In the genomic region with DNA sequence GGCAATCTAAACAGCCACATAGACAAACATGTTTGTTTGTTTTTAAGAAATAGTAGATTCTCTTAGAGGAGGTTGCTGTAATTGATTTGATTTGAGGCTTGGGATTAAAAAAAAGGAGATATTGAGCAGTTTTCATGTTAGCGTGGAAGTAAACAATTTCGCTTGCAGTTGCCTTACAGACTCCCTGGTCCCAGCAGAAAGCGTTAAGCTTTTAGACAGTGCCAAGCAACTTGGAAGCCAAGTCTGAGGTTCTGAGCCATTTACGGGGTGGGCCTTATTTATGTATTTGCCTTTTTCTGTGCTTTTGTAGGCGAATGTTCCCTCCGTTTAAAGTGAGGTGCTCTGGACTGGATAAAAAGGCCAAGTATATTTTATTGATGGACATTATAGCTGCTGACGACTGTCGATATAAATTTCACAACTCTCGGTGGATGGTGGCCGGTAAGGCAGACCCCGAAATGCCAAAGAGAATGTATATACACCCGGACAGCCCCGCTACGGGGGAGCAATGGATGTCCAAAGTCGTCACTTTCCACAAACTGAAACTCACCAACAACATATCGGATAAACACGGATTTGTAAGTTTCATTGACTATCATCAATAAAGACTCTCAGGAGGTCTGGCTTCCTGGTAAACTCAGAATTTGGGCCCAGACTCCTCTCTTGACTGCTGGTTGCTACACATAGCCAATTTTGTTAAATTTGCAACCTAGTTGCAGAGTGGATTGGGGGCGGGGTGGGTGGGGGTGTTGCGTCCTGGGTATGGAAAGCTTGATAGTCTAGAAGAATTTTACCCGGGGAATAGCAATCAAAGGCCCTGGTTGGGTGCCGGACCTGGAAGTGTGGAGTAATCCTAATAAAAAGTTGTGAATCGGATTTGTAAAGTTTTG, we compare ENCODE assay signal across 10 mouse cellular contexts. TPM values are rescaled to one million over a fixed set of nuclear protein-coding genes. Genes with fewer than 3 reads are reported as not detected.
DNase-seq lines count a peak whose midpoint lies in the region; ATAC-seq and TF ChIP-seq lines count a peak whose summit lies in the region.
"Had no signal": no experiment of that assay in that cellular context is flagged by ENCODE, and none has a peak within 500 bp of the region (broad histone marks: within the 10 kb centered on the region; RNA-seq: fewer than 3 reads in every experiment).

No protein-coding gene starts in this region.

- peak overlapping the region; percentile 91; the same call in 1 of the 2 replicates for H3K27ac ChIP-seq in kidney, postnatal 0 days
- H3K27ac ChIP-seq in hindbrain, embryonic 12.5 days = no peak overlapping the region

- H3K36me3 ChIP-seq in kidney, postnatal 0 days (ENCODE audit: insufficient read depth, low read length) = peaks cover 3% of the 10 kb centered on the region; the same call in 1 of the 2 replicates
- H3K36me3 ChIP-seq in hindbrain, embryonic 12.5 days = no peaks in the 10 kb centered on the region
- H3K36me3 ChIP-seq in myocyte (ENCODE audit: control insufficient read depth, insufficient read depth) = peaks cover 5% of the 10 kb centered on the region

- ATAC-seq in kidney, postnatal 0 days (replicated peaks; ENCODE audit: low FRiP score, low read depth) = no peak
- no peak for ATAC-seq in hindbrain, embryonic 12.5 days (ENCODE audit: low FRiP score)
- ATAC-seq in megakaryocyte-erythroid progenitor cell, adult 5-6 weeks (replicated peaks; ENCODE audit: low FRiP score, low TSS enrichment, poor library complexity, severe bottlenecking) = no peak
- ATAC-seq: midbrain, embryonic 16.5 days had no signal

- H3K9ac ChIP-seq in kidney, postnatal 0 days (ENCODE audit: low read depth, low read length) = peak overlapping the region; percentile 79
- no peak overlapping the region for H3K9ac ChIP-seq in hindbrain, embryonic 12.5 days

- H3K4me2 ChIP-seq in kidney, postnatal 0 days (ENCODE audit: low read length) = peak overlapping the region; percentile 71
- no peak overlapping the region for H3K4me2 ChIP-seq in hindbrain, embryonic 12.5 days (replicated peaks)
- H3K4me2 ChIP-seq in myocyte (ENCODE audit: low read depth) = peak overlapping the region; percentile 88

- 22% methylated on average over 22 of the region's 22 CpGs for WGBS in kidney, postnatal 0 days
- 5% methylated on average over 22 of the region's 22 CpGs for WGBS in hindbrain, embryonic 12.5 days

- peaks cover 39% of the 10 kb centered on the region for H3K27me3 ChIP-seq in kidney, postnatal 0 days (ENCODE audit: insufficient read depth, low read length)
- peaks cover 92% of the 10 kb centered on the region for H3K27me3 ChIP-seq in hindbrain, embryonic 12.5 days
- H3K27me3 ChIP-seq in myocyte (ENCODE audit: control insufficient read depth, insufficient read depth, insufficient read length) = no peaks in the 10 kb centered on the region

- no peak for TF ChIP-seq POLR2A in myocyte (IDR thresholded peaks at IDR 0.05; ENCODE audit: insufficient read length, low read depth)

- no peak for DNase-seq in kidney, postnatal 0 days (ENCODE audit: low spot score)
- no peak for DNase-seq in kidney, postnatal 4 days
- peak; percentile 38 for DNase-seq in embryo, embryonic 9.5 days (ENCODE audit: extremely low spot score)
- DNase-seq in ovary, postnatal 14 days (ENCODE audit: low spot score) = no peak
- DNase-seq: kidney, adult 11 months; spleen, adult 18-20 months had no signal

- peaks cover 30% of the 10 kb centered on the region for H3K79me2 ChIP-seq in myocyte (ENCODE audit: control insufficient read depth, insufficient read depth)

- no peak for TF ChIP-seq CTCF in kidney, postnatal 0 days (IDR thresholded peaks at IDR 0.05; ENCODE audit: low read depth)

- peak overlapping the region; percentile 65 for H3K4me3 ChIP-seq in kidney, postnatal 0 days (replicated peaks; ENCODE audit: low read depth, low read length)
- peak overlapping the region; percentile 10; the same call in 1 of the 2 replicates for H3K4me3 ChIP-seq in hindbrain, embryonic 12.5 days
- H3K4me3 ChIP-seq in myocyte = peak overlapping the region; percentile 66

- H3K4me1 ChIP-seq in kidney, postnatal 0 days (replicated peaks; ENCODE audit: insufficient read depth, low read length) = no peaks in the 10 kb centered on the region
- H3K4me1 ChIP-seq in hindbrain, embryonic 12.5 days = peaks cover 14% of the 10 kb centered on the region

- no peaks in the 10 kb centered on the region for H3K9me3 ChIP-seq in kidney, postnatal 0 days (replicated peaks; ENCODE audit: low read length)
- no peaks in the 10 kb centered on the region for H3K9me3 ChIP-seq in hindbrain, embryonic 12.5 days (replicated peaks)

- no peak overlapping the region for H3ac ChIP-seq in myocyte (ENCODE audit: control insufficient read depth, insufficient read length)

TF ChIP-seq in myocyte, 11 proteins besides CTCF, POLR2A, EP300 and RAD21:
- no peak for TF ChIP-seq USF1 (IDR thresholded peaks at IDR 0.05; ENCODE audit: low read depth)
- no peak for TF ChIP-seq MYOD1 (IDR thresholded peaks at IDR 0.05; ENCODE audit: control insufficient read depth in 1 of 3, insufficient read length in 2 of 3, low read depth in 2 of 3)
- TF ChIP-seq MAX (IDR thresholded peaks at IDR 0.05; ENCODE audit: low read depth) = no peak
- TF ChIP-seq REST (IDR thresholded peaks at IDR 0.05; ENCODE audit: insufficient read depth, insufficient read length) = no peak
- no peak for TF ChIP-seq POLR2AphosphoS2 (IDR thresholded peaks at IDR 0.05; ENCODE audit: insufficient read length, low read depth)
- TF ChIP-seq TCF12 (IDR thresholded peaks at IDR 0.05; ENCODE audit: insufficient read depth, poor library complexity, severe bottlenecking) = no peak
- no peak for TF ChIP-seq TCF3 (IDR thresholded peaks at IDR 0.05; ENCODE audit: insufficient read length, low read depth)
- TF ChIP-seq CEBPB (IDR thresholded peaks at IDR 0.05; ENCODE audit: insufficient read depth, poor library complexity, severe bottlenecking) = no peak
- no peak for TF ChIP-seq E2F4 (IDR thresholded peaks at IDR 0.05; ENCODE audit: insufficient read depth)
- TF ChIP-seq SRF (IDR thresholded peaks at IDR 0.05; ENCODE audit: control insufficient read depth, insufficient read length, low read depth) = no peak
- TF ChIP-seq MYOG (IDR thresholded peaks at IDR 0.05; ENCODE audit: control insufficient read depth in 1 of 3, insufficient read depth in 1 of 3, insufficient read length in 2 of 3, low read depth in 2 of 3) = no peak

RNA-seq across cellular contexts. Expression of gene Tbx3, which starts 3.5 kb away (rescaled TPM):
- 32.9 and 36.8 TPM in 2 replicates for polyA plus RNA-seq in kidney, postnatal 0 days (2015; fragmentation: Nextera tagmentation; extraction: Ambion mirVana)
- polyA plus RNA-seq in hindbrain, embryonic 12.5 days (2016; fragmentation: Nextera tagmentation; extraction: Ambion mirVana) = 8.9 and 10.3 TPM in 2 replicates
- polyA plus RNA-seq in myocyte (2012; fragmentation: generic; extraction: Trizol) = 3.1 TPM
- total RNA-seq in megakaryocyte-erythroid progenitor cell, adult 5-6 weeks (2014; fragmentation: Nextera tagmentation) = not detected in 2 replicates
- not detected in 2 replicates for total RNA-seq in megakaryocyte-erythroid progenitor cell, adult 5-6 weeks (2017)

Comparison
In these comparisons a context has a peak if more than half of its experiments do, and no peak if none do; other contexts are left out.
1. H3K4me3 ChIP-seq: peak in every context shown above with its lines; median percentile 66 in myocyte; 65 in kidney, postnatal 0 days; 10 in hindbrain, embryonic 12.5 days.